ENCODE assay signal across 14 mouse cellular contexts in the genomic region with DNA sequence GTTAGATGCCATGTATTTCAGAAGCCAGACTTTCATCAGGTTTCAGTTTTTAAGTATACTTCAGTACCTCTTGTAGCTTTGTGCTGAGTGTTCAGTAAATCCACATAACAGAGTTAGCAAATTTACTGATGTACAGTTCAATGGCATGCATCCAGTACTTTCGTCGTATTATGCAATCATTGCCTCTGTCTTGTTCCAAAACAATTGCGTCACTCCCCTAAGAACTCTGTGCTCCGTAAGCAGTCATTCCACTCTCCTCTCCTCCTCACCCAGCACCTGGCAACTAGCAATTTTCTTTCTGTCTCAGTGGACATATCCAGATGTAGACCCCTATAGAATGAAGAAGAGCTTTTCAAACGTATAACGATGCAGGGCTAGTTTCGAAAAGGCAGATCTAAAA.
DNase-seq lines count a peak whose midpoint lies in the region; ATAC-seq lines count a peak whose summit lies in the region.
"Had no signal": no experiment of that assay in that cellular context is flagged by ENCODE, and none has a peak within 500 bp of the region (broad histone marks: within the 10 kb centered on the region; RNA-seq: fewer than 3 reads in every experiment).

No protein-coding gene starts in this region.

- H3K4me3 ChIP-seq in heart, embryonic 11.5 days (ENCODE audit: low read depth, low read length) = no peak overlapping the region
- H3K4me3 ChIP-seq: hindbrain, embryonic 15.5 days had no signal

- H3K4me1 ChIP-seq in heart, embryonic 11.5 days (ENCODE audit: control insufficient read depth, insufficient read depth, low read length) = no peaks in the 10 kb centered on the region
- H3K4me1 ChIP-seq: hindbrain, embryonic 15.5 days had no signal

- peak; percentile 24 for DNase-seq in heart, adult 8-10 months (ENCODE audit: low spot score)
- DNase-seq in ovary, adult 18-20 months (ENCODE audit: low spot score) = peak; percentile 8
- no peak for DNase-seq in ovary, postnatal 10 days (ENCODE audit: low spot score)
- DNase-seq in gastrocnemius, postnatal 14 days = no peak
- DNase-seq in MN1 (ENCODE audit: low spot score) = no peak
- DNase-seq: cerebellum, adult 2 months; gastrocnemius, postnatal 25 days; thymus, adult 18-20 months had no signal

- H3K9me3 ChIP-seq in heart, embryonic 11.5 days (replicated peaks; ENCODE audit: control insufficient read depth, low read length) = no peaks in the 10 kb centered on the region
- H3K9me3 ChIP-seq: hindbrain, embryonic 15.5 days had no signal

- H3K27me3 ChIP-seq in heart, embryonic 11.5 days (ENCODE audit: control insufficient read depth, insufficient read depth, low read length) = no peaks in the 10 kb centered on the region
- H3K27me3 ChIP-seq: CH12.LX; hindbrain, embryonic 15.5 days had no signal

- WGBS in heart, embryonic 11.5 days (ENCODE audit: insufficient replicate concordance) = 78% methylated on average over 7 of the region's 7 CpGs

- no peak overlapping the region for H3K9ac ChIP-seq in heart, embryonic 11.5 days (ENCODE audit: low read depth, low read length)
- H3K9ac ChIP-seq: hindbrain, embryonic 15.5 days; liver, embryonic 14.5 days had no signal

- no peak for ATAC-seq in heart, embryonic 11.5 days (replicated peaks; ENCODE audit: insufficient number of reproducible peaks, low FRiP score, low TSS enrichment)
- ATAC-seq in common myeloid progenitor, adult 5-6 weeks (replicated peaks; ENCODE audit: low read depth, poor library complexity, severe bottlenecking) = peak; percentile 45; the same call in 1 of the 2 replicates
- peak; percentile 86 for ATAC-seq in megakaryocyte progenitor cell, adult 5-6 weeks (replicated peaks; ENCODE audit: poor library complexity)

- no peak overlapping the region for H3K27ac ChIP-seq in heart, embryonic 11.5 days (ENCODE audit: low read depth, low read length)
- H3K27ac ChIP-seq: hindbrain, embryonic 15.5 days; liver, embryonic 14.5 days had no signal

- intact Hi-C loops in gastrocnemius, postnatal 14 days (cut with DNase I; ENCODE audit: low total_unique reads) = no loop called here

- no peaks in the 10 kb centered on the region for H3K36me3 ChIP-seq in heart, embryonic 11.5 days (ENCODE audit: control insufficient read depth, insufficient read depth, low read length)
- H3K36me3 ChIP-seq: hindbrain, embryonic 15.5 days had no signal

- H3K4me2 ChIP-seq in heart, embryonic 11.5 days = no peak overlapping the region
- H3K4me2 ChIP-seq: hindbrain, embryonic 15.5 days had no signal

Comparison
In these comparisons a context has a peak if more than half of its experiments do, and no peak if none do; other contexts are left out.
1. DNase-seq: peak in heart, adult 8-10 months (single experiment) and ovary, adult 18-20 months (single experiment); none in ovary, postnatal 10 days (single experiment), gastrocnemius, postnatal 14 days (single experiment) and MN1 (single experiment).